Mouse (Mus musculus): ENCODE results near the gene Rnd1.

DNA sequence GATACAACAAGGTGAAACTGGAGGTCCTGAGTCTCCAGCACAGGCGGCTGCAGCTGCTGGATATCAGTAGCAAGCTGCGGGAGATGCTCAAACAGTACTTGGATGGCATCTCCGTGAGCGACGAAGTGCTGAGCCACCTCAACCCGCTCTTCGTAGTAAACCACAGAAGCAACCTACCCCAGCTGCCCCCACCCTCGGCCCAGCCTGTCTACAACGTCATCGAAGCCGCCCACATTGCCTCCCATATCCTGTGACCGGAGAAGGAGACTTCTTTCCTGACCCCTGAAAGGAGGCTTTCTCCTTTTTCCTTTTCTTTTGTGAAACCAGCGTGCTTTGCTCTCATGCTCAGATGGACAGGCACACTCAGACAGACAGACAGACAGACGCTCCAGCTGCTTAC, 45.6 kb upstream of the Rnd1 start:
- TF ChIP-seq CTCF (IDR thresholded peaks at IDR 0.05): no peak
- TF ChIP-seq EP300 (IDR thresholded peaks at IDR 0.05): no peak

Measured in lung, postnatal 0 days (tissue).